Mouse (Mus musculus): Measurements from ENCODE around the gene Gpr156. TPM values are rescaled to one million over a fixed set of nuclear protein-coding genes. Genes with fewer than 3 reads are reported as not detected.
A peak's percentile ranks its signal among the peaks of the same experiment; 100 is the strongest.

The Gpr156 gene
- polyA plus RNA-seq, 1 experiment from 2014 or later: 0.03 TPM

DNA sequence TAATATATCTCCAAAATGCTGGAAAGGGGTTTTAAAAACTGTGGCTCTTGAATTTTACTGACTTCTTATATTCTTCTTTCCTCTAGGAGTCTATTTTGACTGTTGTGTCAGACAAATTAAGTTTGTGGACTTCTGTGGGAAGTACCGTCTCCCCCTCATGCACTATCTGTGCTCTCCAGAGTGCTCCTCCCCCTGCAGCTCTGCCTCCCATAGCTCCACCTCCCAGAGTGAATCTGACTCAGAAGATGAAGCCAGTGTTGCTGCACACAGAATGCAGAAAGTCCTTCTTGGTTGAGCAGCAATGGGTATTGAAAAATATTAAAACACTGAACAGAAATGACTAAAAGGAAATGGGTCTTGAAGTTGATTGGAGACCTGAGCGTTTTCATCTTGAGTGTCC lies 35.1 kb upstream of the Gpr156 start:
- DNase-seq (no peak), ATAC-seq (ENCODE audit: low read depth) (no peak)
- H3K27ac ChIP-seq: no peak overlapping the region
- no peaks in the 10 kb centered on the region for H3K9me3 ChIP-seq (replicated peaks)
- no peak overlapping the region for H3K9ac ChIP-seq
- H3K36me3 ChIP-seq: peaks cover 51% of the 10 kb centered on the region
- H3K27me3 ChIP-seq: no peaks in the 10 kb centered on the region
- H3K4me1 ChIP-seq (replicated peaks): peaks cover 19% of the 10 kb centered on the region
- no peak overlapping the region for H3K4me2 ChIP-seq
- WGBS (ENCODE audit: insufficient replicate concordance): 51% methylated on average over 2 of the region's 2 CpGs
- H3K4me3 ChIP-seq (replicated peaks): no peak overlapping the region

DNA sequence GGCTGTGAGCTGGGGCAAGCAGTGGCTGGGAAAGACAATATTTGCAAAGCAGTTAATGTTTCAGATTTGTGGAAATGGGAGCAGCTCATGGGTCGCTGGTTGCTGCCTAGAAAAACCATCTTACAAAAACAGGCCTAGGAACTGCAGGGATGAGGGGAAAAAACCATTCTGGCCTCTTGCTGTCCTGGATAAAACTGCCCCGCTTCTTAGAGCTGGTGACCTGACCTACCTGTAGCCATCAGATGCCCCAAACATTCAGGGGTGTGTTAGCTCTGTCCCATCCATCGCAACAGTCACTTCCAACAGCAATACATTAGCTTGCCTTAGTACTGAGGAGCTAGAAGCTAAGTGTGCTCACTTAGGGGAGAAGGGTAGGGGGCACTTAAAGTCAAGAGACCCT lies 27.3 kb upstream of the Gpr156 start:
- Histone ChIP-seq H3K36me3 (no peaks in the 10 kb centered on the region), H3K27ac (no peak overlapping the region), H3K4me3 (replicated peaks) (no peak overlapping the region), H3K27me3 (no peaks in the 10 kb centered on the region), H3K4me1 (replicated peaks) (peaks cover 8% of the 10 kb centered on the region), H3K9ac (no peak overlapping the region), H3K4me2 (no peak overlapping the region), H3K9me3 (replicated peaks) (no peaks in the 10 kb centered on the region)
- no peak for ATAC-seq (ENCODE audit: low read depth)
- no peak for DNase-seq
- 69% methylated on average over 3 of the region's 3 CpGs for WGBS (ENCODE audit: insufficient replicate concordance)

DNA sequence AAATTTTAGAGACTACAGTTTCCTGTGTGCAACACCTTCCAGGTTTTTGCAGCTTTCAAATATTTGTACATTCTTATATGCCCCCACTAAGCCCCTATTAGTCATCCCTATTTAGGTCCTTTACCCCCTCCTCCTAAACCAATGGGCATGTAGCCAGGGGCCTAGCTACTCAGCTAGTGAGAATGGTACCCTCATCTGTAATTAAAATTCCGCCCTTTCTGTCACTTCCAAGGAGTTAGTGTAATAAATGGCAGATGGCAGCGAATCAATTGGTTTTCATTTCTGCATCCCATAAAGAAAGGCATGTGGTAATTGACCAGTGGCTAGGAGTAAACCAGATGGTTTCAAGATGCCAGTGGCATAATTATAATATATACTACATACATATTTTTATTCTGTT lies 23.6 kb upstream of the Gpr156 start:
- 67% methylated on average over 2 of the region's 2 CpGs for WGBS (ENCODE audit: insufficient replicate concordance)
- ATAC-seq (ENCODE audit: low read depth) (no peak), DNase-seq (no peak)
- Histone ChIP-seq H3K4me2 (no peak overlapping the region), H3K9me3 (replicated peaks) (no peaks in the 10 kb centered on the region), H3K9ac (no peak overlapping the region), H3K27ac (no peak overlapping the region), H3K27me3 (no peaks in the 10 kb centered on the region), H3K36me3 (no peaks in the 10 kb centered on the region), H3K4me1 (replicated peaks) (peaks cover 20% of the 10 kb centered on the region), H3K4me3 (replicated peaks) (no peak overlapping the region)

DNA sequence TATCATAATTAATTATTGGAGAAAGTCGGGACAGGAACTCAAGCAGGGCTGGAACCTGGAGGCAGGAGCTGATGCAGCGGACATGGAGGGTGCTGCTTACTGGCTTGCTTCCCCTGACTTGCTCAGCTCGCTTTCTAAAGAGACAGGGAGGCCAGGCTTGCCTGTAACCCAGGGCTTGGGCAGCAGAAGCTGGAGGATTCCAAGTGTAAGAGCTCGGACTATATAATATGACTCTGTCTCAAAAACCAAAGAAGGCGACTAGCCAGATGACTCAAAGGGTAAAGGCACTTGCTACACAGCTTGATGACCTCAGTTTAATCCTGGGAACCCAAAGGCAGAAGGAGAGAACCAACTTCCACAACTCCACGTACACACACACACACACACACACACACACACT lies 22.9 kb upstream of the Gpr156 start:
- Histone ChIP-seq H3K4me1 (replicated peaks) (peaks cover 20% of the 10 kb centered on the region), H3K4me2 (no peak overlapping the region), H3K9me3 (replicated peaks) (no peaks in the 10 kb centered on the region), H3K4me3 (replicated peaks) (no peak overlapping the region), H3K27me3 (no peaks in the 10 kb centered on the region), H3K27ac (no peak overlapping the region), H3K36me3 (no peaks in the 10 kb centered on the region), H3K9ac (no peak overlapping the region)
- DNase-seq: no peak
- 50% methylated on average over 6 of the region's 6 CpGs for WGBS (ENCODE audit: insufficient replicate concordance)
- ATAC-seq (ENCODE audit: low read depth): no peak

DNA sequence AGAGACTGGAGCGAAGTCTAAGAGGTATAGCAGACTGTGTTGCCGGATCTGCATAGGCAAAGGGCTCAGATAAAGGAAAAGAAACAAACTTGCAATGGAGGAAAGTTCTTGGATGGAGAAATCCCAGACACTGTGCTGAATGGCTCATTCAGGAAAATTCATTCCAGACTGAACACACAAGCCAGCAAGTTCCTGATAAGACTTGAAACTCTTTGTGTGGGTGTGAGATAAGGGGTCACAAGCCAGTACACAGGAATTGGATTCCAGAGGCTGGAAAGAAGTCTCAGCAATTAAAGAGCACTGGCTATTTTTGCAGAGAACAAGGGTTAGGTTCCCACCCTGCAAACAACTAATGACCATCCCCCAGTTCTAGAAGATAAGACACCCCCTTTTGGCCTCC lies 22.4 kb upstream of the Gpr156 start:
- peak; percentile 45; the same call in 1 of the 2 replicates for ATAC-seq (ENCODE audit: low read depth)
- H3K4me2 ChIP-seq: no peak overlapping the region
- no peak overlapping the region for H3K9ac ChIP-seq
- no peaks in the 10 kb centered on the region for H3K9me3 ChIP-seq (replicated peaks)
- no peaks in the 10 kb centered on the region for H3K27me3 ChIP-seq
- H3K4me1 ChIP-seq (replicated peaks): peaks cover 20% of the 10 kb centered on the region
- H3K36me3 ChIP-seq: no peaks in the 10 kb centered on the region
- no peak overlapping the region for H3K27ac ChIP-seq
- WGBS (ENCODE audit: insufficient replicate concordance): 60% methylated on average over 2 of the region's 2 CpGs
- no peak for DNase-seq
- H3K4me3 ChIP-seq (replicated peaks): no peak overlapping the region

DNA sequence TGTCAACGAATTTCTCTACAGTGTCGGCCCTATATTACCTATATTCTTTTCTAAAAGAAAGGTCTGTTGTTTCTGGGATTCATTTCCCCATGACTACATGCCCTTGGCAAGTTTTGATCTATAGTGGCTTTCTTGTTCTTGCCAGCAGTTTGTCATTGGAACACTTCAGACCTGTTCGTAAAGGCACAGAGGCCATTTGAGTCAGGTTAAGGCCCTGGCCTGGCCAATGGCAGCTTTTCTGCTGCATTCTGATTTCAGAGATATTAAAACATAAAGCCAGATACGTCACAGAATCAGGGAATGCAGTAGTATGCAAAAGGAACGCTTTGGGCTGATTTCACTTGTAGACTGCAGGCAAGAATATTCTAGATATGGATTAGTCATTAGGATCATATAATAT lies 17.5 kb upstream of the Gpr156 start:
- H3K27ac ChIP-seq: no peak overlapping the region
- H3K36me3 ChIP-seq: no peaks in the 10 kb centered on the region
- no peaks in the 10 kb centered on the region for H3K27me3 ChIP-seq
- H3K4me3 ChIP-seq (replicated peaks): no peak overlapping the region
- H3K9me3 ChIP-seq (replicated peaks): no peaks in the 10 kb centered on the region
- no peak overlapping the region for H3K9ac ChIP-seq
- no peak for DNase-seq
- H3K4me2 ChIP-seq: no peak overlapping the region
- WGBS (ENCODE audit: insufficient replicate concordance): 72% methylated on average over 5 of the region's 5 CpGs
- ATAC-seq (ENCODE audit: low read depth): no peak
- peaks cover 14% of the 10 kb centered on the region for H3K4me1 ChIP-seq (replicated peaks)

DNA sequence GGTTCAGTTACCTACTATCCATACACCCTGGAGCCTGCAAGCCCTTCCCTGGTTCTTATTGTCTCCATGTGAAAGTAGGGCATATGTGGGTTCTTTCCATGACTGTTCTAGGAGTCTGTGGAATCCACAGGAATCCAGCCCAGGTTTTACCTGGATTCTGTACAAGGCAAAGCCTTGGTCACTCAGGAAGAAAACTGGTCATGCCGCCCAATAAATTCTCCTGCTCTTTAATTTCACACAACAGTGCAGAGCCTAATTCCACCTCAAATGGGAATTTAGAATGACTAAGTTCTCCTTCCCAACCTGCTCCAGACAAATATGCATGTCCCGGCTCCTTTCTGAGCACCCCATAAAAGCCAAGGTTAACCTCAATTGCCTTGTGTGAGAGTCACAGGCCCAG lies 16.9 kb upstream of the Gpr156 start:
- WGBS (ENCODE audit: insufficient replicate concordance): 58% methylated on average over 2 of the region's 2 CpGs
- no peak for ATAC-seq (ENCODE audit: low read depth)

DNA sequence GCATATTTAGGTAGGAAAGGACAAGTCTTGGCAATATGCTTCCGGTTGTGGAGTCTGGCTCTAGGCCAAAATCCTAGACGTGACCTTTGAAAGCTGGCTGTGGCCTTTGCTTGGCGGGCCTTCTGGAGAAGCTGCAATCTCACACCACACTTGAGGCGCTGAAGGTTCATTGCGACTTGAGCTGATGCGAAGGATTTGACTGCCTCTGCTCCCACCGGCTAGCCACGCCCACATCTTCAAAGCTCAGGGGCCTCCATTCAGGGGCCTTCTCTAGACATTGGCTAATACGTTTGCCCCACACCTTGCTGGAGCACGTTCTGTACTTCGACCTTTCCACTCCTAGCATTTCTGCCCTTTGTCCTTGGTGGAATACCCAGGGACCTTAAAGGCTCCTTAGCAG lies 15.0 kb upstream of the Gpr156 start:
- Histone ChIP-seq H3K9ac (no peak overlapping the region), H3K4me3 (replicated peaks) (no peak overlapping the region), H3K36me3 (no peaks in the 10 kb centered on the region), H3K9me3 (replicated peaks) (no peaks in the 10 kb centered on the region), H3K4me2 (no peak overlapping the region), H3K27me3 (no peaks in the 10 kb centered on the region), H3K27ac (no peak overlapping the region), H3K4me1 (replicated peaks) (no peaks in the 10 kb centered on the region)
- DNase-seq (no peak), ATAC-seq (ENCODE audit: low read depth) (no peak)
- WGBS (ENCODE audit: insufficient replicate concordance): 49% methylated on average over 11 of the region's 11 CpGs

More for the DNA sequence above, 16.9 kb upstream of the Gpr156 start:
- H3K4me3 ChIP-seq (replicated peaks): no peak overlapping the region
- H3K4me1 ChIP-seq (replicated peaks): peaks cover 8% of the 10 kb centered on the region
- H3K27ac ChIP-seq: no peak overlapping the region
- no peaks in the 10 kb centered on the region for H3K9me3 ChIP-seq (replicated peaks)
- DNase-seq: no peak
- no peak overlapping the region for H3K4me2 ChIP-seq
- H3K9ac ChIP-seq: no peak overlapping the region
- H3K36me3 ChIP-seq: no peaks in the 10 kb centered on the region
- no peaks in the 10 kb centered on the region for H3K27me3 ChIP-seq

DNA sequence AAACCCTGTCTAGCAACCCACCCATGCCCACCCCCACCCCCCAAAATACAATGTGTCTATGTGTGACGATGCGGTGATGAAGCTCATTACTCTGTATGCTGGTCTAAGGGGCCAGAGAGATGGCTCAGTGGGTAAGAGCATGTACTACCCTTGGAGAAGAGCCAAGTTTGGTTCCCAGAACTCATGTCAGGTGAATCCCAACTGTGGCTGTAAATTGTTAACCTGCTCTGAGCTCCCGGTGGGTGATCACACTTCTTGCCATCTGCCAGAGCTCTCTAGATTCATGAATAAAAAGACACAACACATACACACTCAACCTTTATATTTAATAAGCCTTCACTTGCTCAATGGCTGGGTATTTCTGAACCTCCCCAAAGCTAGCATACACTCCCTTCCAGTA lies 9.8 kb upstream of the Gpr156 start:
- Histone ChIP-seq H3K27me3 (no peaks in the 10 kb centered on the region), H3K4me1 (replicated peaks) (no peaks in the 10 kb centered on the region), H3K9me3 (replicated peaks) (no peaks in the 10 kb centered on the region), H3K4me3 (replicated peaks) (no peak overlapping the region), H3K9ac (no peak overlapping the region), H3K27ac (no peak overlapping the region), H3K4me2 (no peak overlapping the region), H3K36me3 (no peaks in the 10 kb centered on the region)
- 77% methylated on average over 3 of the region's 3 CpGs for WGBS (ENCODE audit: insufficient replicate concordance)
- ATAC-seq (ENCODE audit: low read depth) (no peak), DNase-seq (no peak)

DNA sequence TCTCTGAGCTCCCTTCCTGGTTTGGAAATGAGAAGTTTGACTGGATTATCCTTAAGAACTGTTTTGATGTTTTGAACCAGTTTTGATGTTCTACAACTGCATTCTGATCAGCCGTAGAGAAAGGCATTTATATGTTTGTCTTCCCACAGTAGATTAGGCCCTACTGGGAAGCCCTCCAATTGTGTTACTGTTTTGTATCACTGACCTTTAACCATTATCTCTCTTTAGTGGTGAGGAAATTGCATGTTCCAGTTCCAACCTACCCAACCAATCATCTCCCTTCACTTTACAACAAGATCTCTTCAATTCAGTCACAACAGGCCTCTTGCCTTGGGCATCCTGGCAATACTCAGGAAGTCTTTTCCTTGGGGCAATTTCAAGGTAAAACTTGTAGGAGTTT lies 5.2 kb upstream of the Gpr156 start:
- no peaks in the 10 kb centered on the region for H3K9me3 ChIP-seq (replicated peaks)
- H3K4me2 ChIP-seq: no peak overlapping the region
- no peaks in the 10 kb centered on the region for H3K4me1 ChIP-seq (replicated peaks)
- no peaks in the 10 kb centered on the region for H3K36me3 ChIP-seq
- WGBS (ENCODE audit: insufficient replicate concordance): 54% methylated on average over 1 of the region's 1 CpGs
- no peak overlapping the region for H3K9ac ChIP-seq
- peaks cover 18% of the 10 kb centered on the region for H3K27me3 ChIP-seq
- DNase-seq: no peak
- H3K4me3 ChIP-seq (replicated peaks): no peak overlapping the region
- no peak for ATAC-seq (ENCODE audit: low read depth)
- no peak overlapping the region for H3K27ac ChIP-seq

DNA sequence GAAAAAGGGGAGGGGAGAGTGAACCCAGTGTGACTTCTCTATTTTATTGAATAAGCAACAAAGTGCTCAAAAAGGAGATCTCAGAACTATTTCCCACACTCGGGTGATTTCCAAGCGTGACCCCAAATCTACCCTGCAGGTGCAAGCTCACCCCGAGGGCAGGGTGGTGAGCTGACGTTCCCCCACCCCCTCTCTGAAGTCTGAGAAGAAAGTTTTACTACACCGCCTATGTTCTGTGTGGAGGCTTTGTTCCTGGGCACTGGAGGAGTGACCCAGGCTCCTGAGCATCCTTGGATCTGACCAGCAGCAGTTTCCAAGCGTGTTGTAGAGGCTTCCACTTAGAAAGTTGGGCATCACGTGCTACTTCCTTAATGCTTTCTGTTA lies 514 bp downstream of the Gpr156 start:
- H3K27me3 ChIP-seq: peaks cover 40% of the 10 kb centered on the region
- no peak for DNase-seq
- no peaks in the 10 kb centered on the region for H3K36me3 ChIP-seq
- no peak overlapping the region for H3K4me3 ChIP-seq (replicated peaks)
- no peak overlapping the region for H3K4me2 ChIP-seq
- no peak for ATAC-seq (ENCODE audit: low read depth)
- H3K9me3 ChIP-seq (replicated peaks): no peaks in the 10 kb centered on the region
- no peak overlapping the region for H3K9ac ChIP-seq
- H3K27ac ChIP-seq: no peak overlapping the region
- 28% methylated on average over 7 of the region's 7 CpGs for WGBS (ENCODE audit: insufficient replicate concordance)
- H3K4me1 ChIP-seq (replicated peaks): no peaks in the 10 kb centered on the region

DNA sequence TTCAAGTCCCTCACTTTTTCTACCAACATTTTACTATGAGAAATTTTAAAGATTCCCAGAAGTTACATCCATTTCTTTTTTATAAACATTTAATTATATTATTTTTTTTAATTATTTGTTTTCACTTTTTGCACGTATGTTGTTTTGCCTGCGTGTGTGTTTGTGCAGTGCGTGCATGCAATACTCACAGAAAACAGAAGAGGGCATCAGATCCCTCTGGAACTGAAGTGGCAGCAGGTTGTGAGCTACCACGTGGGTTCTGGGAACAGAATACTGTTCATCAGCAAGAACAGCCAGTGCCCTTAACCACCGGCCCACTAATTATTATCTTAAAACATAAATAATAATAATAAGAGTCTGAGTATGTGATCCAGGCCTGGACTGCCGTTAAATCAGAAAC lies 2.7 kb downstream of the Gpr156 start:
- ATAC-seq (ENCODE audit: low read depth): no peak
- no peaks in the 10 kb centered on the region for H3K36me3 ChIP-seq
- 74% methylated on average over 6 of the region's 6 CpGs for WGBS (ENCODE audit: insufficient replicate concordance)
- H3K4me2 ChIP-seq: no peak overlapping the region
- H3K4me3 ChIP-seq (replicated peaks): no peak overlapping the region
- no peaks in the 10 kb centered on the region for H3K4me1 ChIP-seq (replicated peaks)
- peaks cover 40% of the 10 kb centered on the region for H3K27me3 ChIP-seq
- no peak overlapping the region for H3K27ac ChIP-seq
- no peaks in the 10 kb centered on the region for H3K9me3 ChIP-seq (replicated peaks)
- no peak overlapping the region for H3K9ac ChIP-seq
- no peak for DNase-seq

All from liver, embryonic 13.5 days (tissue).